Mouse (Mus musculus) ES-CJ7 (cell line): ENCODE data around the gene Tshz2.
A peak's percentile ranks its signal among the peaks of the same experiment; 100 is the strongest.

Experiments
- DNase-seq: peaks from one replicate; pipeline ENCODE4 v3.0.0; 2011; ENCODE audit warnings: low read depth, low spot score

The Tshz2 gene

DNA sequence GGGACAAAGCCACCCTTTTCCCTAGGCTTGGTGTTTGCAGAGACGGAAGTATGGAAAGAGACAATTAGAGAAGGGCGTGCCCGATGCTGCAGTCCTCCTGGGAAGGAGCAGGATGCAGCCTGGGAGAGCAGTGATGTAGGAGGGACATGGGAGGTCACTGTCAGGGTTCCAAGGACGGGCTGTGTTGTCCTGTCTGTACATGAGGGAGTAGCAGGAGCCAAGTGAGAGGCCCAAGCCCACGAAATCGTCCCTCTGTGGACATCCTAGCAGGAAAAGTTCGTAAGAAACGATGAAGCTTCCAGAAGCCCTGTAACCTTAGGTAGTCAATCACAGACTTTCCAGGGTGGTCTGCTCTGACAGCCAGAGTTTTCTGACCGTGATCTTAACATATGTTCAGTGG lies 408.3 kb downstream of the Tshz2 start:
- DNase-seq, result peak; percentile 71

DNA sequence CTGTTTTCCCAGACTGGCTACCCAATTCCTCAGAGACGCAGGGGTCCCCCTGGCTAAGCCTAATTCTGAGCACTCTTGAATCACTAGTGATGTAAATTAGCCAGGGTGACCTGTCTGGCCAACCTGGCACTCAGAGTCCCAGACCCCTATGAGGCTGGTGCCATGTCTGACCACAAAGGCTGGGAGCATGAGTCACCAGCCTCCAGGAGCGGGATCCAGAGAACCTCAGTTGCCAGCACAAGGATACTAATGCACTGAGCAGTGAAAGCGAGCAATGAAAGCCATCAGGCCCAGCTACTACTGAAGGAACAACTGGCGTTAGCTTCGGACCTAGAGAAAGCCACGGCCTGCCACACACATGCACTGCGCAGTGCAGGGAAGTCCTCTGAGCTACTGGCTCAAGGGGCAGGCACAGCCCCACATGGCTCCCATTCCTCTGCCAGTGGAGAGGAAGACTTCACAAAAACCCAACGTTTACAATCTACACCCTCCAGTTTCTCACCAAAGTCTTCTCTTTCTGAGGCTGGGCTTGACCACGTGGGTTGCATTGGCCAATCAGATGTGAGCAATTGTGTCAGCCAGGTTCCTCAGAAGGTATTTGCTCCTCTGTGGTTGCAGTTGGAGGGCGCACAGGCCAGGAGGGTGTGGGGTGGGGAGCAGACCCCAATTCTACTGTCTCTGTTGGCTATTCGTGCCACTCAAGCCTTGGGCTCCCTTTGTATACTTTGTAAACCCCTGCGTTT lies 409.8 kb downstream of the Tshz2 start:
- peak; percentile 78 for DNase-seq

DNA sequence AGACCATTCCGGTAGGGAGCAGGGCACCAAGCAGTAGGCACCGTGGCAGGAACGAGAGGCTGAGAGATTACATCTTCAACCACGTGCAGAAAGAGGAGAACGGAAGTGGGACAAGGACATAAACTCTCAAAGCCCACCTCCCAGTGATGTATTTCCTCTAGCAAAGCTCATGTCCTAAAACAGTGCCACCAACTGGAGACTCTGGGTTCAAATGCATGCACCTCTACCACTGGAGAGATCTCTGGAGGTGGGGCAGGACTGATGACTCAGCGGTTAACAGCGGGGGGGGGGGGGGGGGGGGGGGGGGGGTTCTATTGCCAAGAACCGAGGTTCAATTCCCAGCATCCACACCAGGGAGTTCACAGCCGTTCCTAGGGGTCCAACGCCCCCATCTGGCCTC lies 410.5 kb downstream of the Tshz2 start:
- peak; percentile 91 for DNase-seq

DNA sequence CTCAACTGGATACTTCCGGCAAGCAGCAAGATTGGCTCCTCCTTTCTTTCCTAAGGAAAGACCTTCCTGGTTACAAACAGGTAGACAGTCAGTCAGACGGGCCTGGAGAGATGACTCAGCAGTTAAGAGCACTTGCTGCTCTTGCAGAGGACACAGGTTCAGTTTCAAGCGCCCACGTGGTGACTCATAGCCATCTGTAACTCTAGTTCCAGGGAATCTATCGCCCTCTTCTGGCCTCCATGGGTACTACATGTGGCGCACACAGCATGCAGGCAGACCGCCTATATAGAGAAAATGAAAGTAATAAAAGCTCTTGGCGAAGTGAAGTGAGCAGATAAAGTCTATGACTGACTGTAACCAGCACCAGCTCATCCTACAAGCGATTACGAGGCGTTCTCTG lies 413.1 kb downstream of the Tshz2 start:
- DNase-seq, result peak; percentile 97

DNA sequence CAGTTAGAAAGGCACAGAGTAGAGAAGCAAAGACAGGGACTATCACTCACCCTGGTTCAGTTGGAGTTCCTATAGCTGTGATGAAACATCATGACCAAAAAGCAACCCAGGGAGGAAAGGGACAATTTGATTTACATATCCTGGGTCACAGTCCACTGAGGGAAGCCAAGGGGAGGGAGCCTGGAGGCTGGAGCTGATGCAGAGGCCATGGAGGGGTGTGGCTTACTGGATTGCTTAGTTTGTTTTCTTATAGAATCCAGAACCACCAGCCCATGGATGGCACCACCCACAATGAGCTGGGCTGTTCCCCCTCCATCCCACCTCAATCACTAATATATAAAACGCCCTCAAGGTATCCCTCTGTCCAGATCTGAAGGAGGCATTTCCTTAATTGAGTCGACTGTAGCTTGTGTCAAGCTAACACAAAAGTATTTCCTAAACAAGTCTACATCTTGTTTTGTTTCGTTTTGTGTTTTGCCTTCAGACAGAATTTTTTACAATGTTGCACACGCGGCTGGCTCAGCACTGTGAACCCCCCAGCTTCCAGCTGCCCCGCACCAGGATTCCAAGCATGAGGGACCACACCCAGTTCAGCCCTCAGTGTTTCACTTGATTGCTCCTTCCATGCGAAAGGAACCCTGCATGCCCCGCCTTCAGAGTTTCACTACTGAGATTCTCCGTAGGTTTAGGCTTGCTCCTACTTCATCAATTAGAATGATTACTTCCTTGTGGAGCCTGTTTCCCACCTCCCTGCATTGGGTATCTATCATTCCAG lies 413.7 kb downstream of the Tshz2 start:
- peak; percentile 81 for DNase-seq

DNA sequence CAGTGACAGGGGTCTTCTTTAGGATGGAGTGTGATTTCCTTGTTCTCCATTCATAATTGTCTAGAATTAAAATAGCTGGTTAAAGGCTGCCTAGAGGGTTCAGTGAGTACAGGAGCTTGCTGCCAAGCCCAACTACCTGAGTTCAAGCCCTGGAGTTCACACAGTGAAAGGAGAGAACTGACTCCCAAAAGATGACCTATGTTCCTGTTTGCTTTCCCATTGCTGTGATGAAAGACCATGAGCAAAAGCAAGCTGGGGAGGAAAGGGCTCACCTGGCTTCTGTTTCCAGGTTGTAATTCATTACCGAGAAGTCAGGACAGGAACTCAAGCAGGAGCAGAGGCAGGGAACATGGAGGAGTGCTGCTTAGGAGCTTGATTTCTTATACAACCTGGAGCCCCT lies 416.0 kb downstream of the Tshz2 start:
- no peak for DNase-seq

DNA sequence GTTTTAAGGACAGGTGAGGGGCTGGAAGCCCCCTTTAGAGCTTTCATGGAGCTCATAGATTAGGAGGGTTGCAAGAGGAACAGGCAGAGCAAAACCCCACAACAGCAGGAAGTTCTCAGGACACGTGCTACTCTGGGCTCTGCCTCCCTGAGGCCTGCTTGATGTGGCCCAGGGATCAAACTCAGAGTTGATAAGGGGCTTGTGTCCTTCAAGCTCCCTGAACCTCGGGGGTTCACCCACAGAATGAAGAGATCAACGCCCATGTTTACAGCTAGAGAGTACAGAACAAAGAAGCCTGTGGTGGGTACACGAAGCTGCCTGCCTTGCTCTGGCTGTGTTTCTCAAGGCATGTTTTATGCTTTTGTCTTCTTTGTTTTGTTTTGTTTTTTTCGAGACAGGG lies 417.8 kb downstream of the Tshz2 start:
- DNase-seq, result no peak

DNA sequence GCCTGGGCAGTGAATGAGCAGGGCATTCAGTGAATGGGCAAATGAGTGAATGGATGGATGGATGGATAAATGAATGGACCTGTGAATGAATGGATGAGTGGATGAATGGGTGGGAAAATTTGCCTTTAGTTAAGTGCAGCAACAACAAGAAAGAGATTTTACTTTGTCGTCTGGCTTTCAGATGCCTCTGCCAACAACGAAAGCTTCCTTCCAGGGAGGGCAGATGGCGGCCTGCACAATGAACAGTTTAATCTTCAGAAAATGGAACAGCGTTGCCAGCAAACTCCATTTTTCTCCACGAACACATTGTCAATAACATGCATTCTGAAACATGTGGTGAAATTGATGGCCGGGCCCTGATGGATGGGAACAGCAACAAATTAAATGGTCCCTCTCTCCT lies 418.6 kb downstream of the Tshz2 start:
- no peak for DNase-seq

DNA sequence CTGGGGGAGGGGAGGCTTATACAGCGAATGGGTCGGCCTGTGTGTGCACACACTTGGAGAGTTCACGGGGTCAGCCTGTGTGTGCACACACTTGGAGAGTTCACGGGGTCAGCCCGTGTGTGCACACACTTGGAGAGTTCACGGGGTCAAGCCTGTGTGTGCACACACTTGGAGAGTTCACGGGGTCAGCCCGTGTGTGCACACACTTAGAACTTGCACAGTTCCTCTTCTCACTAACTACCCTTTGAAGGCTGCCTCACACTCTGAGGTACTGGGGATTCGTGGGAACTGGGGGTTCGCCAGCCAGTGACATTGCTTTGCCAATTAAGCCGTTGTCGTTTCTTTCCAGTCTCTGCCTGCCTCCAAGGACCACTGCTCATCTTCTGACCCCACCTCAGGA lies 422.1 kb downstream of the Tshz2 start:
- DNase-seq, result no peak

DNA sequence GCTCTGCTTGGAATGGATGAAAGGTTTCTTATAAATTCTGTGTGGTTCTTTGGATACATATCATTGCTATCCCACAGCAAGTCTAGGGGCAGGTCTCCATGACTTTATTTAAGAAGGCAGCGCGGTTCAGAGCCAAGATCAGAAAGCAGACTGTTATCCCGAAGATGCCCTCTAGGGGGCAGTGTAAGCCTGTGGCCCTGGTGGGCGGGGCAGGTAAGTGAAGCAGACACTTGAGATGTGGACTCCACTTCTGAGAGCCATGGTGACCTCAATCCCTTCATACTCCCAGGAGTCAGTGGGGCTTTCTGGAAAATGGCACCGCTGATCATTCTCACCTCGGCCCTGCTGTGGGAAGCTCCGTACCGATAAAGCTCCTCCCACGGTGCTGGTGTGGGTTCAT lies 422.6 kb downstream of the Tshz2 start:
- DNase-seq, result peak; percentile 87

DNA sequence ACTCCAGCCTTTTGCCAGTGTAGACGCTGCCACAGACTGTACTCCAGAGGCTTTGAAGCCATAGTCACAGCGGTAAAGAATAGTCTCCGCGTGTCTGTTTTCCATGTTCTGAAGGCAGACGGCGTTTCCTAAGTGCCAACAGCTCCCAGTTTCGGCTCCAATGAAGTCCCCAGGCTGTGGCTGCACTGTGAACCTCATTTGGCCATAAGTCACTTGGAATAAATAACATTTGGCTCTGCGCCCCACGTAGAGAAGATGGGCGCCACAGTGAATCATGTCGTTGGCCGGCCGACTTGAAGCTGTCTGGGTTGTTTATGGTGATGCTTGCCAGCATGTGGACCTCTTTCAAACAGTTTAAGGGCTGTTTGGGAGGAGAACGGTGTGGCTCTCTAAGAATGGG lies 426.0 kb downstream of the Tshz2 start:
- no peak for DNase-seq

DNA sequence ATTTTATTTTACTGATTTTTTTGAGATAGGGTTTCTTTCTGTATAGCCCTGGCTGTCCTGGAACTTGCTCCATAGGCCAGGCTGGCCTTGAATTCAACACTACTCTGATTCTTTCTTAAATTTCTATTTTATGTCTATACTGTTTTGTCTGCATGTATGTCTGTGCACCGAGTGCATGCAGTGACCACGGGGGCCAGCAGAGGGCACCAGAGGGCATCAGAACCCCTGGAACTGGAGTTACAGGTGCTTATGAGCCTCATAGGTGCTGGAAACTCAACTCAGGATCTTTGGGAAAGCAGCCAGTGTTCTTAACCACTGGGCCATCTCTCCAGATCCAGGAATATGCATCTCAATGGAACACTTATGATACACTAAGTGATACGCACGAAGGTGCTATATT lies 427.3 kb downstream of the Tshz2 start:
- peak; percentile 77 for DNase-seq

DNA sequence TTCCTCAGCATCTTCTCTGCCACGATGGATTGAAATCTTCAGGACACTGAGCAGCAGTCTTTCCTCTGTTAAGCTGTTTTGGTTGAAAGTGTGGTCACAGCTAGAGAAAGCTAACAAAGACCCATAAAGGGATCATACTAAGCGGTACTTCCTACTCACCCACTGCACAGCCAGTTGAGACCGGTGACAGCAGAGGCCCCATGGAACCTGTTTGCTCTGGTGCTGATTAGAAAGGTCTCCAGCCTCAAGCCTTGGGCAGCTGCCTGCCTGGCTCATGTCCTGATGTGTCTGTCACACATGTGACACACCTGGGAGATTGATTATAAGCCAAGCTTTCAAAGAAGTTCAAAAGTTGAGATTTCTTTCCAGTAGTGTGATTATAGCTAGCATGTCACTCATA lies 429.6 kb downstream of the Tshz2 start:
- no peak for DNase-seq

DNA sequence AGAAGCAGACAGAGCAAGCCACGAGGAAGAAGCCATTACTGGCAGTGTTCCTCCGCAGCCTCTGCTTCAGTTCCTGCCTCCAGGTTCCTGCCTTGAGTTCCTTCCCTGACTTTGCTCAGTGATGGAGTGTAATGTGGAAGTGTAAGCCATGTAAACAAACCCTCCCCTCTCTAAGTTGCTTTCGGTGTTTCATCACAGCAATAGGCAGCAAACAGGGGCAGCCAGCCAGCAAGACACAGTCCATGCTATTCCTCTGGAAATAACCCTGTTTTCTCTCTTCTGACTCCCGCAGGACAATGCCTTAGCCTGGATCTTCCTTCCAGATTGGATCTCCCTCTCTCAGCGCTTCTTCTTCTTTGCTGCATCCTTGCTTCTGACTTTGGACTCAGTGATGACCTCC lies 437.2 kb downstream of the Tshz2 start:
- DNase-seq, result no peak

DNA sequence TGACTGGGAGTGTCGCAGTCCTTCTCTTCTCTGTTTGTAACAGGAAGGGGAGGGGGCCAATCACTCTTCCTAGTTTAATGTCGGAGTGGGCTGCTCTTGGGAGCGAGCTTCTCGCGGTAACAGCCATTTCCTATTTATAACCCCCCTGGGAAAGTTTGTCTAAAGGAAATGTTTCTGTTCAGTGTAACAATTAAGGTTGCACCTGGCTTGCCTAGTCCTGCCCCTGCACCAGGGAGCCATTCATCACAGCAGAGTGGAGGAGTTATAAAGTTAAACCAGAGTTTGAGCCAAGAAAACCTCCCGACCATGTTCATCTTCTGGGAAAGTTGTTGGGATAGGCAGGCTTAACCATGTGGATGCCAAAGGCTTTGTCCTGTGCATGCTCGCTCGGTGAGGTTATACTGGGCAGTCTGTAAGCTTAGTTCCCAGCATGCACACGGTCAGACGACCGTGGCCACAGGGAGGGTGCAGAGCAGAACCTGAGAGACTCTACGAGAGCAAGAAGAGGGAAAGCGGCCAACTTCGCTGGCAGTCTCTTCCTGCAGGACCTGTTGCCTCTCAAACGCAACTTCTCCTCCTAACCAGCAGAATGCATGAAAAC lies 437.9 kb downstream of the Tshz2 start:
- DNase-seq, result peak; percentile 73

DNA sequence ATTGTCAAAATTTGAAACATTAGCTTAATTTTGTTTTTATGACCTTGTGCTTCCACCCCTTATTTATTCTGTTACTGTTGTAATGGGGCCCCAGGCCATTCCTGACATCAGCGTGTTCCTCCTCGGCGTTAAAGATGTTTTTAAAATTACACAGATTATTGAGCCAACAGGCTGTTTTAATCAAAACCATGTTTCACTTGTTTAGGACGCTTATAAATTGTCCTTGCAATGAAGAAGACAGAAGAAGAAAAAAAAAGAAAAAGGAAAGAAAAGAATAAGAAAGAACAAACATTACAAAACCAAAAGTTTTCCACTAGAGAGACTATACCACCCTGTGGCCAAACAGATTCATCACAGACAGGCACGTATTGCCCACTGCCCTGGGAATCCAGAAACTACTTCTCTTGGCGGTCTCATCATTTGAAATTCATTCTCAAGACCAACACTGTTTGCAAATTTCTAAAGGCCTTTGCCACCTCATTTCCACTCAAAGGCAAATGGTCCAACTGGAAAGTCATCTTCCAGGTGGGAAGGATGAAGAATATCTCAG lies 444.2 kb downstream of the Tshz2 start:
- DNase-seq, result no peak

DNA sequence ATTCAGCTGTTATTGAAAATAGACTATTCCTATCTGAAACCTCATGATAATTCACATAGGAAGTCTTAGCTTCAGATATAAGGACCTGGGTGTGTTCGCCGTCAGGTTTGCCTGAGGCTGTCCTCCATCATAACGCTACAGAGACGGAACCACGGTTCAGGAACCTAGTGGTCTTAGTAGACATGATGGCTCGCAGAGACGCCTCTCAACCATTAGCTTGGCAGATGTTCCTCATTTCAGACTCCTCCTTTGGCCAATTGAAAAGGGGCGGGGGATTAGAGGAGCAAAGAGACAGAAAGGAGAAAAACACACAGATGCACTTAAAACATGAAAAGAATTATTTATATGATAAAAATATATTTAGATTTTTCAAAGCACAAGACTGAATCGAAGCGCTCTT lies 445.2 kb downstream of the Tshz2 start:
- DNase-seq, result no peak

DNA sequence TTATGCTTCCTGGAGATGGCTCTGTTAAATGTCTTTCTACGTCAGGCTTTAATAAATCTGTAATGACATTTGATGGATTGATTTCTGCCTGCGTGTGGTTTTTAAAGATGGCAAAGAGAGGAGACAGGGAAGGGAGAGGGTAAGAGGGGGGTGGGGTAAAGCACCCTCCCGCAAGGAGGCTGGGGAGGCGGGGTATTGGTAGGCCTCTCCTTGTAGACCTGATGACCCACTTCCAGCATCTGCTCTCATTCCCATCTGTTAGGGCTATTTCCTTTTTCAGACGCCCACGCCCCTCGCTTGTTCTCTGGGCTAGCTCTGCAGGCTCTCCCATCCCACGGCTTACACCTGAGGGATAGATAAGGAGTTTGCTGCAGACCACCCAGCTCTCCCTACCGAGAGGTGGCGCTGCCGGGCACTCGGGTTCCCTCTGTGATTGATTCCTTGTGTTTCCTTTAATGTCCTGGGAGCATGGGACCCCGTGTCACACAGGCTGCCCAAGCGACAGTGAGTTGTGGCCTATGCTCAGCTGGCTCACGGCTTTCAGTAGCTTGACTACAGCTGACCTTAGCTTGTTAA lies 445.7 kb downstream of the Tshz2 start:
- peak; percentile 90 for DNase-seq

DNA sequence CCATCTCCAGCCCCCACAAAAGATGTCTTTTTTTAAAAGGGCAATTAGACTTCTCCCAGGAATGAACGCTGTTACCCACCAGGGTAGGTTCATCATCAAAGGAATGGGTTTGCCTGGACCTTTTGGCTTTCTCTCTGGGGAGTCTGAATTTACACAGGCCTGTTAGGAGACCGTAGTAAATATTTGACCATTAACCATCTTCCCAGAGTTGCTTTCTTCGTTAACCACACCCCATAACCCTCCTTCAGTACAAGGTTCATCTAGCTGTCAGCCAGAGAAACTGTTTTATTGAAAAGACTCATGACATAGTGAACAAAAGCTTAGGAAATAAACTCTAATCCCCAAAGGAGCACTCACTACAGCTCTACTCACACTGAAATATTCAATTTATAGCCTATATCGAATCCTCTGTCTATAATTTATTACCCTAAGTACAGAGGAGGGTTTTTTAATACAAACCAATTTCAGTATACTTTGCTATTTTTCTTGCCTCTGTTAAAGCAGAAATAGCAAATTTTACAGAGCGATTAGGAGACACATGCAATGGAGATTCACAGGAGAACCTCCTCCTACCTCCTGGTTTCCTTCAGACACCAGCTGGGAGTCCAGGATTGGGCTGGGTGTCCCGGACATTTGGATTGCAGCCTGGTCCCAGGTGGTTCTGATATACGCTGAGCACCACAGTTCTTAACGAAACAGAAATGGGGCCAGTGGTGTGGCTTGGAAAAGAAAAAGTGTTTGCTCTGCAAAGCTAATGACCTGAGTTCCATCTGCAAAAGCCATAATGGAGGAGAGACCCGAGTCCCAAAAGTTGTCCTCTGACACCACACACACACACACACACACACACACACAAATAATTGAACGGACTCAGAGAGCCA lies 459.0 kb downstream of the Tshz2 start:
- no peak for DNase-seq

DNA sequence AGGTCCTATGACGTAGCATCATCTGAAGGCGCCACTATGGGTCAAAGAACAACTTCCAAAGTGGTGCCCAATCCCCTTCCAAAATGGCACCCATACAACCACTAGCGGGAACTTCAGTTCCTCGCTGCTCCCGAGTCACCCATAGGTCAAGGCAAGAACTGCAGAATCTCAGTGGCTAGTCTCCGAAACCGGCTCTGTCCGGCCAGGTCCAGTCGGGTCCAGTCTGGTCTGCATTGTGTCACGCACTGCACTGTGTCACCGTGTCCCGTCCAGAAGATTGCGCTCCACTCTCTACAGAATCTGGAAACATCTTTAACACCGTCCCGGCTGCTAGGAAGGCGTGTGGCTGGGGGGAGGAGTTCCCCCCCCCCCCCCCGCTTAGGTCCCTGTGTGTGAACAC lies 461.4 kb downstream of the Tshz2 start:
- peak; percentile 90 for DNase-seq

DNA sequence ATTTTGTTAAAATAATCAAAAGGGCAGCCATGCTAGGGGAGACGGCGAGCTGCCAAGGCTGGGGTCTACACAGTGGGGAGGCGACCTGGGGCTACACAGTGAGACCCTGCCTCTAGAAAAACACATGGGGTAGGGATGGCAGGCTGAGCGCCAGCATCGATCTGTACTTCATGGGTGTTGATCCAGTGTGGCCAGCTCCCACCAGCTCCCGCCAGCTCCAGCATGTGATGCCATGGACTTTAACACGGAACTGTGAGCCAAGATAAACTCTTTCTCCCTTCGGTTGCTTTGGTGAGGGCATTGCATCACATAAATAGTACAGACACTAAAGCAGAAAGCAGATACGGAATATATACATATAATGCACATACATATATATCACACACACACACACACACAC lies 462.1 kb downstream of the Tshz2 start:
- DNase-seq, result no peak
